Mouse (Mus musculus) kidney, postnatal 4 days (tissue): Measurements from ENCODE around the gene Vmn1r210.
A peak's percentile ranks its signal among the peaks of the same experiment; 100 is the strongest.
"Not testable (repeated sequence)": the region's sequence is repeated elsewhere in the genome, so short reads cannot be mapped to it uniquely, and the experiment has no call there.

Experiments
- DNase-seq, 2 experiments: peaks; one replicate each; pipeline ENCODE4 v3.0.0; 2021; ENCODE audit warnings: mixed read lengths in 2 of 2

The Vmn1r210 gene

GRCm38 (mm10) chr13:22831248-22831647 is at the start of gene Vmn1r210:
TSS of gene Vmn1r210 (minus strand) at chr13:22831348.
- DNase-seq = no peak

GRCm38 (mm10) chr13:22879257-22879656 is 48.1 kb upstream of the Vmn1r210 start:
- no peak for DNase-seq

GRCm38 (mm10) chr13:22857461-22857860 is 26.3 kb upstream of the Vmn1r210 start, which contains the start of gene Vmn1r211:
TSS of gene Vmn1r211 (minus strand) at chr13:22857561.
- no peak for DNase-seq

GRCm38 (mm10) chr13:22854760-22855159 is 23.6 kb upstream of the Vmn1r210 start:
- no peak for DNase-seq

GRCm38 (mm10) chr13:22846798-22847197 is 15.7 kb upstream of the Vmn1r210 start:
- DNase-seq = no peak

- not testable (repeated sequence) for DNase-seq
Observed at GRCm38 (mm10) chr13:22844304-22844703, 13.2 kb upstream of the Vmn1r210 start.

GRCm38 (mm10) chr13:22829395-22829794 is 1.8 kb downstream of the Vmn1r210 start:
- DNase-seq = peak in 1 of 2 experiments; percentile 1

GRCm38 (mm10) chr13:22821601-22822000 is 9.5 kb downstream of the Vmn1r210 start:
- not testable (repeated sequence) for DNase-seq

GRCm38 (mm10) chr13:22809582-22809981 is 21.6 kb downstream of the Vmn1r210 start, which contains the start of gene Vmn1r209:
TSS of gene Vmn1r209 (minus strand) at chr13:22809682.
- DNase-seq = not testable (repeated sequence)

- not testable (repeated sequence) for DNase-seq
Observed at GRCm38 (mm10) chr13:22788096-22788495, 43.1 kb downstream of the Vmn1r210 start.

- DNase-seq = not testable (repeated sequence)
Observed at GRCm38 (mm10) chr13:22784159-22784558, 47.0 kb downstream of the Vmn1r210 start.

GRCm38 (mm10) chr13:22777300-22777699 is 53.8 kb downstream of the Vmn1r210 start, which contains the start of gene Vmn1r208:
TSS of gene Vmn1r208 (minus strand) at chr13:22777400.
- DNase-seq = not testable (repeated sequence)
